Mouse (Mus musculus): ENCODE results near the gene Ppt2. TPM values are rescaled to one million over a fixed set of nuclear protein-coding genes. Genes with fewer than 3 reads are reported as not detected.
A peak's percentile ranks its signal among the peaks of the same experiment; 100 is the strongest.

Gene Ppt2
- polyA plus RNA-seq, 1 experiment from 2014 or later, result 20.9 TPM

DNA sequence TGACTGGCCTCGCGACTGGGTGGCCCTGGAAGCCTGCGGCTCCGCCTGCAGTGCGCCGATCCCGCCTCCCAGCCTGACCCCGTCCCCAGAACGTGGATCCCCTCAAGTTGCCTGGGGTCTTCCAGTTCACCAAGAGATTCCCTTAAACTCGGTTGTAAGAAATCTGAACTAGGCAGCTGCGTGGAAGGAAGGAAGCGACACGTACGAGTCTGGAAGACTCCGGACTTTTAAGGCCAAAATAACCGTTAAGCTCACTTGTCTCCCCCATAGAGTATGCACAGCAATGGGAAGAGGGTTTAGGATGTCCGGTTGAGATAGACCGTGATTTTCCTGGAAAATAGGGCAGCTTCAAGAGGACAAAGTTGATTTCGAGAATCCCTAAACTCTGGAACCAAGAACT is 40.5 kb downstream of the Ppt2 start:
- no peak for ATAC-seq (ENCODE audit: low FRiP score)
- Histone ChIP-seq H3K9me3 (replicated peaks) (no peaks in the 10 kb centered on the region), H3K4me3 (peak overlapping the region; percentile 55), H3K27me3 (no peaks in the 10 kb centered on the region), H3K27ac (peak overlapping the region; percentile 99), H3K9ac (peak overlapping the region; percentile 87), H3K36me3 (no peaks in the 10 kb centered on the region), H3K4me2 (replicated peaks) (peak overlapping the region; percentile 89), H3K4me1 (peaks cover 48% of the 10 kb centered on the region)
- WGBS, result 3% methylated on average over 19 of the region's 19 CpGs

DNA sequence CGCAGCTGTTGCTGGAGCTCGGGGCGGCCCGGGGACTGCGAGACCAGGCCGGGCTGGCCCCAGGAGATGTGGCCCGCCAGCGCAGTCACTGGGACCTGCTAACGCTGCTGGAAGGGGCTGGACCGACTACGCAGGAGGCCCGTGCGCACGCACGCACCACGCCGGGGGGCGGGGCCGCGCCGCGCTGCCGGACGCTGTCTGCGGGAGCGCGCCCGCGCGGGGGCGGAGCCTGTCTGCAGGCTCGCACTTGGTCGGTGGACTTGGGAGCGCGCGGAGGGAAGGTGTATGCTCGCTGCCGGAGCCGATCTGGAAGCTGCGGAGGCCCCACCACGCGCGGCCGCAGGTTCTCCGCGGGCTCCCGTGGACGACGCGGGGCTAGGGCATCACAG is 40.9 kb downstream of the Ppt2 start:
- ATAC-seq (ENCODE audit: low FRiP score), result peak; percentile 83
- peaks cover 47% of the 10 kb centered on the region for H3K4me1 ChIP-seq

DNA sequence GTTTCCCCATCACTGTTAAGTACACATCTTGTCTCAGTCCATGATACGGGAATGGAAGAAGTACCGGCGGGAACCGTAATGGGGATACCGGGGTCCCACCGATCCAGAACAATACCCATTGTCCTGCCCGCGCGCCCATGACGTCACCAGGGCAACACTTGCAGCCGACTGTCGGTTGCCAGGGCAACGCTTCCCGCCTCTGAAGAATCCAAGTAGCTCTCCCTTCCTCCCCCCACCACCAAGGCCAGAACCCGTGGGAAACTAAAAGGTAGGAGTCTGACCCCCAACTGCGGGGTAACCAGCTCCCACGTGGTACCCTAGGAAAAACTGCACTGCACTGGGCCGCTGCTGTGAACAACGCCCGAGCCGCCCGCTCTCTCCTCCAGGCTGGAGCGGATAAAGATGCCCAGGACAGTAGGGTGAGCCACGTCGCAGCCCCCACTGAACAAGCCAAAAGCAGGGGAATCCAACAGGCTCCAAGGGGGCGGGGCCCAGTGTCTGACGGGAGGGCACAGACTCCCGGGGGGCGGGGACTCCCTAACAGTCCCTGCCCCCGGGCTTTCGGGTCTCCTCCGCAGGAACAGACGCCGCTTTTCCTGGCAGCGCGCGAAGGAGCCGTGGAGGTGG is 41.4 kb downstream of the Ppt2 start:
- peak; percentile 77 for ATAC-seq (ENCODE audit: low FRiP score)
- Histone ChIP-seq H3K4me1 (peaks cover 47% of the 10 kb centered on the region), H3K36me3 (no peaks in the 10 kb centered on the region), H3K27me3 (no peaks in the 10 kb centered on the region), H3K4me2 (replicated peaks) (peak overlapping the region; percentile 89), H3K4me3 (peak overlapping the region; percentile 55), H3K9ac (peak overlapping the region; percentile 87), H3K9me3 (replicated peaks) (no peaks in the 10 kb centered on the region), H3K27ac (peak overlapping the region; percentile 99)
- WGBS, result 1% methylated on average over 37 of the region's 38 CpGs

More for the DNA sequence above, 40.9 kb downstream of the Ppt2 start:
- no peaks in the 10 kb centered on the region for H3K9me3 ChIP-seq (replicated peaks)
- peak overlapping the region; percentile 87 for H3K9ac ChIP-seq
- H3K27ac ChIP-seq, result peak overlapping the region; percentile 99
- H3K4me2 ChIP-seq (replicated peaks), result peak overlapping the region; percentile 89
- H3K4me3 ChIP-seq, result peak overlapping the region; percentile 55
- H3K27me3 ChIP-seq, result no peaks in the 10 kb centered on the region
- no peaks in the 10 kb centered on the region for H3K36me3 ChIP-seq
- under 1% methylated on average over 50 of the region's 50 CpGs for WGBS

DNA sequence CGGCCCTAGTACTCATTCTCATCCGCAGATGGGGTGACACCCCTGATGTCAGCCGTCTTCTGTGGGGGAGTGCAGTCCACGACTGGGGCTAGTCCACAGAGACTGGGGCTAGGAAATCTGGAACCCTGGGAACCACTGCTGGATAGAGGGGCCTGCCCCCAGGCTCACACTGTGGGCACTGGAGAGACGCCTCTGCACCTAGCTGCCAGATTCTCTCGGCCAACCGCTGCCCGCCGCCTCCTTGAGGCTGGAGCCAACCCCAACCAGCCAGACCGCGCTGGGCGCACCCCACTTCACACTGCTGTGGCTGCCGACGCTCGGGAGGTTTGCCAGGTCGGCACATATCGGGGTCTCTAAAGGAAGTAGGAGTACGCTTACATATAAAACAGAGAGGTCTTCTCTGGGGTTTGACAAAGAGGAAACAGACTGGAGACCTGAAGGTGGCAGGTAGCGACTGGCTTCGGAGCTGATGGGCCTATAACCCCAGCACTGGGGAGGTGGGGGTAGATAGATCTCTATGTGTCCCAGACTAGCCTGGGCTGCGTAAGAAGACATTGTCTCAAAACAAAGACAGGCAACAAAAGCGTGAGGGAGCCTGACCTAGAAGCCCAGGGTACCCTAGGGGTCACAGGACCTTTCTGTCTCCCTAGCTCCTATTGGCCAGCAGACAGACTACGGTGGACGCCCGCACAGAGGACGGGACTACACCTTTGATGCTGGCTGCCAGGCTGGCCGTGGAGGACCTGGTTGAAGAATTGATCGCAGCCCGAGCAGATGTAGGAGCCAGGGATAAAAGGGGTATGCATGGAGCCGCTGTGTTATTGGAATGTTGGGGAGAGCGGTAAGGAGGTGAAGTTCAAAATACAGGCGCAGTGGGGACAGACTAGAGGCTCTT is 42.2 kb downstream of the Ppt2 start:
- no peaks in the 10 kb centered on the region for H3K36me3 ChIP-seq
- WGBS, result 16% methylated on average over 32 of the region's 32 CpGs
- H3K27ac ChIP-seq, result peak overlapping the region; percentile 99
- H3K4me1 ChIP-seq, result peaks cover 42% of the 10 kb centered on the region
- H3K27me3 ChIP-seq, result no peaks in the 10 kb centered on the region
- H3K9me3 ChIP-seq (replicated peaks), result no peaks in the 10 kb centered on the region
- peak overlapping the region; percentile 55 for H3K4me3 ChIP-seq
- peak overlapping the region; percentile 89 for H3K4me2 ChIP-seq (replicated peaks)
- H3K9ac ChIP-seq, result peak overlapping the region; percentile 87
- peak; percentile 17 for ATAC-seq (ENCODE audit: low FRiP score)

DNA sequence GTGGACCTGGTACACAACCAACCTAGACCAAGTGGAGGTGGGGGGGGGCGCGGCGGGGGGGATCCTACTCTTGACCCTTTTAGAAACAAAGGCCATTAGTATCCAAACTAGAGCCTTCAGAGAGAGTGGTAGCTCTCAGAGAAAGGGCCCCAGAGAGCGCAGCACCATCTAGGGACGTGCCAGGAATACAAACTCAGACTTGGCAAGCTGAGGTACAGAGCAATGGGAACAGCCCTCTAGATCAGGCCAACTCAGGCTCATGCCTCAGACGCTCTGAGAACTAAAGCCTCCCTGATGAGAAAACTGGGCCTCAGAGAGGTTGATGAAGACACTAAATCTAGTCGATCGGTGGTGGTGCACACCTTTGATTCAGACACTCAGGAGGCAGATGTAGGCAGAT is 43.2 kb downstream of the Ppt2 start:
- H3K27me3 ChIP-seq, result no peaks in the 10 kb centered on the region
- H3K36me3 ChIP-seq, result no peaks in the 10 kb centered on the region
- H3K9ac ChIP-seq, result no peak overlapping the region
- no peak overlapping the region for H3K4me3 ChIP-seq
- peaks cover 32% of the 10 kb centered on the region for H3K4me1 ChIP-seq
- no peak overlapping the region for H3K4me2 ChIP-seq (replicated peaks)
- 93% methylated on average over 8 of the region's 8 CpGs for WGBS
- no peaks in the 10 kb centered on the region for H3K9me3 ChIP-seq (replicated peaks)
- ATAC-seq (ENCODE audit: low FRiP score), result no peak
- peak overlapping the region; percentile 99 for H3K27ac ChIP-seq

DNA sequence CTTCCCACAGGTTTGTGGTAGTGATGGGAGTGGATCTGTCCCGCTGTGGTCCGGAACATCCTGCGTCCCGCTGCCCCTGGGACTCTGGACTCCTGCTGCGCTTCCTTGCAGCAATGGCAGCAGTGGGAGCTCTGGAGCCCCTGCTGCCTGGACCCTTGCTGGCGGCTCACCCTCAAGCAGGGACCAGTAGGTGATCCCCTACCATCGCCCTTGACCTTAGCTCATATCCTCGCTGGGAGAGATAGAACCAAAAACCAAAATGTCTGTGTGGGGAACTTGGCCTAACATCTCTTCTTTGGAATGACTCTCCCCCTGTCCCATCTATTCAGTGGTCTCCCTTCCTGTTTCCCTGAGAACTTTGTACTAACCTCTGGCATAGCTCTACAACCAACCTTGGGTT is 44.5 kb downstream of the Ppt2 start:
- WGBS, result 86% methylated on average over 8 of the region's 8 CpGs
- H3K27ac ChIP-seq, result no peak overlapping the region
- no peaks in the 10 kb centered on the region for H3K27me3 ChIP-seq
- H3K9ac ChIP-seq, result no peak overlapping the region
- no peak for ATAC-seq (ENCODE audit: low FRiP score)
- no peaks in the 10 kb centered on the region for H3K36me3 ChIP-seq
- no peak overlapping the region for H3K4me3 ChIP-seq
- no peak overlapping the region for H3K4me2 ChIP-seq (replicated peaks)
- no peaks in the 10 kb centered on the region for H3K9me3 ChIP-seq (replicated peaks)
- peaks cover 19% of the 10 kb centered on the region for H3K4me1 ChIP-seq

DNA sequence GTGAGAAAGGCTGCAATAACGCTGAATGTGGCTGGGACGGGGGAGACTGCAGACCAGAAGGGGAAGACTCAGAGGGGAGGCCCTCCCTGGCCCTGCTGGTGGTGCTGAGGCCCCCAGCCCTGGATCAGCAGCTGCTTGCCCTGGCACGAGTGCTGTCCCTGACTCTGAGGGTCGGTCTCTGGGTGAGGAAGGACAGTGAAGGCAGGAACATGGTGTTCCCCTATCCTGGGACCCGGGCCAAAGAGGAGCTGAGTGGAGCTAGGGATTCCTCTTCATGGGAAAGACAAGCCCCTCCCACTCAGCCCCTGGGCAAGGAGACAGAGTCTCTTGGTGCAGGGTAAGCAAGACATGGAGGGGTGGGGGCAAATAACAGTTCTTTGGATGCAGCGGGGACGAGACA is 44.9 kb downstream of the Ppt2 start:
- H3K4me2 ChIP-seq (replicated peaks), result no peak overlapping the region
- WGBS, result 68% methylated on average over 7 of the region's 7 CpGs
- no peak overlapping the region for H3K4me3 ChIP-seq
- no peaks in the 10 kb centered on the region for H3K27me3 ChIP-seq
- no peak overlapping the region for H3K27ac ChIP-seq
- peaks cover 16% of the 10 kb centered on the region for H3K4me1 ChIP-seq
- no peak overlapping the region for H3K9ac ChIP-seq
- no peaks in the 10 kb centered on the region for H3K9me3 ChIP-seq (replicated peaks)
- no peaks in the 10 kb centered on the region for H3K36me3 ChIP-seq
- no peak for ATAC-seq (ENCODE audit: low FRiP score)

DNA sequence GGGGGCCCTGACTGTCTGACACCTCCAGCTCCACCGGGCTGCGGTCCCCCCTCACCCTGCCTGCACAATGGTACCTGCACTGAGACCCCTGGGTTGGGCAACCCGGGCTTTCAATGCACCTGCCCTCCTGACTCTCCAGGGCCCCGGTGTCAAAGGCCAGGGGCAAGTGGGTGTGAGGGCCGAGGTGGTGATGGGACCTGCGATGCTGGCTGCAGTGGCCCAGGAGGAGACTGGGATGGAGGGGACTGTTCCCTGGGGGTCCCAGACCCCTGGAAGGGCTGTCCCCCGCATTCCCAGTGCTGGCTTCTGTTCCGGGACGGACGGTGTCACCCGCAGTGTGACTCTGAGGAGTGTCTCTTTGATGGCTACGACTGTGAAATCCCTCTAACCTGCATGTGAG is 45.8 kb downstream of the Ppt2 start:
- no peak overlapping the region for H3K27ac ChIP-seq
- peaks cover 11% of the 10 kb centered on the region for H3K4me1 ChIP-seq

DNA sequence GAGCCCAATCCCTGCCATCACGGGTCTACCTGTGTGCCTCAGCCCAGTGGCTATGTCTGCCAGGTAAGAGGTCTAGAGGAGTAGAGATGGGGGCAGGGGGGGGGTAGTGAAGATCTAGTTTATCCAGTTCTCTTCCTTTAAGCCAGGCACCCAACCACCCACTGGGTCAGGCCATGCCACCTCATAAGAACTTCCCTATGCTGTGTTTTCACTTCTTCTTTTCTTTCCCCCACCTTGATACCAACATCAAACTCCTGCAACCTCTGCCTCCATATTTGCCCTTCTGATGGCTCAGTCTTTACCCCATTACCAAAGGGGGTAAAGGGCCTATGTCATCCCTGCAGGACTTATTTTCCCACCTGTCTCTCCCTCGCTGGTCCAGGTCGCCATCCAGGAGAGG is 50.2 kb downstream of the Ppt2 start:
- Histone ChIP-seq H3K9ac (no peak overlapping the region), H3K27me3 (no peaks in the 10 kb centered on the region), H3K27ac (no peak overlapping the region), H3K4me3 (no peak overlapping the region), H3K36me3 (no peaks in the 10 kb centered on the region), H3K4me1 (no peaks in the 10 kb centered on the region), H3K9me3 (replicated peaks) (no peaks in the 10 kb centered on the region), H3K4me2 (replicated peaks) (no peak overlapping the region)
- 92% methylated on average over 3 of the region's 3 CpGs for WGBS
- no peak for ATAC-seq (ENCODE audit: low FRiP score)

More for the DNA sequence above, 45.8 kb downstream of the Ppt2 start:
- no peaks in the 10 kb centered on the region for H3K9me3 ChIP-seq (replicated peaks)
- H3K4me2 ChIP-seq (replicated peaks), result no peak overlapping the region
- no peaks in the 10 kb centered on the region for H3K36me3 ChIP-seq
- no peaks in the 10 kb centered on the region for H3K27me3 ChIP-seq
- no peak for ATAC-seq (ENCODE audit: low FRiP score)
- no peak overlapping the region for H3K4me3 ChIP-seq
- H3K9ac ChIP-seq, result peak overlapping the region; percentile 32; the same call in 1 of the 2 replicates
- WGBS, result 88% methylated on average over 12 of the region's 12 CpGs

DNA sequence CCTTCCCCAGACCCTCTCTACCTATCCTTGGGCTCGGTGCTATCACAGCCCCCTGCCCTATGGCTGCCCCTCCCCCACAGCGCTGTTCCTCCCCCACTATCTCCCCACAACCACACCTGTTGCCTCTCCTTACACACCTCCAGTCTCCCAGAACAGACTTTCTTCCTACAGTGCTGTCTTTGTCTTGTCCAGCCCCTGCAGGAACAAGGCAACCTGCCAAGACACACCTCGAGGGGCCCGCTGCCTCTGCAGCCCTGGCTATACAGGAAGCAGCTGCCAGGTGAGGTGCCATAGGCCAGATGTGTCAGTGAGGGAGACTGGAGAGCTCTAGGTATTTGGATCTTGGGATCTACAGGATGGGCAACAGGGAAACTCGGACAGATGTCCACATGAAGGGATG is 51.7 kb downstream of the Ppt2 start:
- Histone ChIP-seq H3K27me3 (no peaks in the 10 kb centered on the region), H3K9ac (no peak overlapping the region), H3K9me3 (replicated peaks) (no peaks in the 10 kb centered on the region), H3K27ac (no peak overlapping the region), H3K4me1 (no peaks in the 10 kb centered on the region), H3K4me2 (replicated peaks) (no peak overlapping the region), H3K36me3 (no peaks in the 10 kb centered on the region), H3K4me3 (no peak overlapping the region)
- 70% methylated on average over 5 of the region's 5 CpGs for WGBS
- ATAC-seq (ENCODE audit: low FRiP score), result no peak

DNA sequence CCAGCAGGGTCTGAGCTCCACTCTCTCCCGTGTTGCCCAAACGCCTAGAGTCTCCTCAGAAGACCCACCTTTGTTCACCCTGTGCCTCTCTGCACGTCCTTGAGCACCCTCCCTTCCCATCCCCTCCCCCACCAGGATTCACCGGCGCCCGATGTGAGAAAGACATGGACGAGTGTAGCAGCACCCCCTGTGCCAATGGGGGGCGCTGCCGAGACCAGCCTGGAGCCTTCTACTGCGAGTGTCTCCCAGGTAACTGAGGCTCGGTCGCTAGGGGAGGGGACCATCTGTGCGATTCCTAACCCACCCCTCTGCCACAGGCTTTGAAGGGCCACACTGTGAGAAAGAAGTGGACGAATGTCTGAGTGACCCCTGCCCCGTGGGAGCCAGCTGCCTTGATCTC is 55.9 kb downstream of the Ppt2 start:
- Histone ChIP-seq H3K27me3 (0 out of 2 replicates have a peak, but pooled peaks cover 2% of the 10 kb centered on the region), H3K36me3 (no peaks in the 10 kb centered on the region), H3K9me3 (replicated peaks) (no peaks in the 10 kb centered on the region), H3K27ac (no peak overlapping the region), H3K4me2 (replicated peaks) (no peak overlapping the region), H3K4me3 (no peak overlapping the region), H3K9ac (peak overlapping the region; percentile 8; the same call in 1 of the 2 replicates), H3K4me1 (no peaks in the 10 kb centered on the region)
- no peak for ATAC-seq (ENCODE audit: low FRiP score)
- WGBS, result 7% methylated on average over 15 of the region's 15 CpGs

DNA sequence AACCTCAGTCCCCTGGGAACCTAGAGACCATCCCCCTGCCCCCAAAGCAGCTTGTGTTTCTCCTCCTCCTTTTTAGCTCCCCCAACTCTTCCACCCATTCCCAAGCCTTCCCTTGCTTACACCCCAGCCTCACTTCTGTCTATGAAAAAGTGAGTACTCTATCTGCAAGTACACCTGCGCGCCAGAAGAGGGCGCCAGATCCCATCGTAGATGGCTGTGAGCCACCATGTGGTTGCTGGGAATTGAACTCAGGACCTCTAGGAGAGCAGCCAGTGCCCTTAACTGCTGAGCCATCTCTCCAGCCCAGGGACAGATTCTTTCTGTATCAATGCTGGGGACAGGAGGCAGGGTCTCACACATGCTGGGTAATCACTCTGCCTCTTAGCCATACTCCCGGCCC is 56.4 kb downstream of the Ppt2 start:
- ATAC-seq (ENCODE audit: low FRiP score), result no peak
- Histone ChIP-seq H3K27ac (no peak overlapping the region), H3K27me3 (0 out of 2 replicates have a peak, but pooled peaks cover 6% of the 10 kb centered on the region), H3K9me3 (replicated peaks) (no peaks in the 10 kb centered on the region), H3K4me3 (no peak overlapping the region), H3K4me2 (replicated peaks) (no peak overlapping the region), H3K4me1 (no peaks in the 10 kb centered on the region), H3K9ac (no peak overlapping the region), H3K36me3 (no peaks in the 10 kb centered on the region)
- WGBS, result 15% methylated on average over 5 of the region's 5 CpGs

Measured in hindbrain, embryonic 12.5 days (tissue).